Mouse (Mus musculus) cerebellum, adult 18-20 months (tissue): ENCODE measurements around the gene Ammecr1.

Experiments
- DNase-seq, 2 experiments: peaks; one replicate each; pipeline ENCODE4 v3.0.0; 2021

Gene Ammecr1

DNA sequence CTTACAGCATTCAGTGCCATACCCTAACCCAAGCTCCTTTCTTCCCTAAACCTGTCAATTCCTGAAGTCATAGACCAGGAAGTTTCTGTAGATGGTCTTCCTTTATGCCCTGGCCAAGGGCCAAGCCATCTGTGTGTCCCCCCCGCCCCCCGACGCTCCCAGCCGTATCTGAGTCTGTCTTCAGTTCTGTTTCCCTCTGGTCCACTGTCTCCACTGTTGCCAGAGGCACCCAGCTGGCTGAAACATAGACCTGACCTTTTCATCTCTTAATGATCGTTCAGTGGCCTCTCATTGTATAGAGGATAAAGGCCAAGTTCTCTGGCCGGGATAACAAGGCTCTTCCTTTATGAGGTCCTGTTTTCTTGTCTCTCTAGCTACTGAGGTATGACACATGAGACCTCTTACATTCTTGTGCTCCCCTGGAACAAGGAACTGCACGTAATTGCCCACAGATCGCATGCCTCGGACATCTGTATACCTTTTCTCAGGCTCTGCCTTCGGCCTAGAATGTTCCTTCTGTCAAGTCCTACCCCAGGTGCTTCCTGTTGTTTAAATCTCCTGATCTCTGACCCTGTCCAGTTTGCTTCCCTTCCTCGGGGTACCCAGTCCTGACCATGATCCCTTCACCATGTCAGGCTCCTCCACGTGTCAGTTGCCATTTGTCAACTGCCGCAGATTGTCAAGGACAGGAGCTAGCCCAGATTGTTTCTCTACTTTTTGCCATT, 138.2 kb downstream of the Ammecr1 start:
- no peak for DNase-seq

DNA sequence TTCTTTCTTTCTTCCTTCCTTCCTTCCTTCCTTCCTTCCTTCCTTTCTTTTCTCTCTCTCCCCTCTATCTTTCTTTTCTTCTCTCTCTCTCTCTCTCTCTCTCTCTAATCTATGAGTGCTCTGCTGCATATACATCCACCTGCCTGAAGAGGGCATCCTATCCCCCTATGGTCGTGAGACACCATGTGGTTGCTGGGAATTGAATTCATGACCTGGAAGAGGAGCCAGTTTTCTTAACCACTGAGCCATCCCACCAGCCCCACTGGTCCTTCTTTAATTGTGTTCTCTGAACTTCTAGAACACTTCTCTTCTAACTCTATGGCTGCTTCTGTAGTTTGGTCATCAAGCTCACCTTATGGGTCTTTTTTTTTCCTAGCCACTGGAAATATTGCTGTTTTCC, 138.9 kb downstream of the Ammecr1 start:
- no peak for DNase-seq

DNA sequence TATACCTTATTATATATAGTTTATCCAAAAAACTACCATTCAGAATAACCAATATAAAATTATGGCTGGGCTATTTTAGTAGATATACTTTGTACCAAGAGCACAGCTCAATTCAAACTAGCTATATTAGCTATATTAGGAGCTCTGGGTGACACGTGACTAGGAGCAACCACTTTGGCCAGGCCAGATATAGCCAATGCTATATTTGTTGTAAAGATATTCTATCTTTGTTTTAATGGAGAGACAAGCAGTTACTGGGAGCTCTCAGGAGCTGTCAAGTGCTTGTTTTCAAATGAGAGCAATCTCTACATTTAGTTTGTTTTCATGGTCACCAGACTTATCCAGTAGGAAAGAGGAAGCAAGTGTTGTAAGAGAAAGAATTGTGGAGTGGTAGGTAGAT, 141.2 kb downstream of the Ammecr1 start:
- no peak for DNase-seq

DNA sequence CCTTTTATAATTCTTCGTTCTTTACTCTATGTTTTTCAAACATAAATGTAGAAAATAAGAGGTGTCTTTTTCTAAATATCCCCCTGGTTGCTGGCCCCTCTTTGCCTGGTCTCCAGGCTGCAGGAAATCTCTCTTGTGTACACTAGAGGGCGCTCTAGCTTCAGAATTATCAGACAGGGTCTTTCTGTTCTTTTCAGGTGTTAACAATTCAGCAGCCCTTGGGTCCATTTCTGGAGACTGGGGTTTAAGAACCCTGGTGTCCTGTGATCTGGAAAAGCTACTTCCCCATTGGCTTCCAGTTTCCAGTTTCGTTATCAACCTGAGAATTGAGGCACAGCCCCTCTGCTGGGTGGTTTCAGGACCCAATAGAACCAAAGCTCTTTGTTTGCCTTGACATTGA, 144.7 kb downstream of the Ammecr1 start:
- peak in 1 of 2 experiments; percentile 33 for DNase-seq

DNA sequence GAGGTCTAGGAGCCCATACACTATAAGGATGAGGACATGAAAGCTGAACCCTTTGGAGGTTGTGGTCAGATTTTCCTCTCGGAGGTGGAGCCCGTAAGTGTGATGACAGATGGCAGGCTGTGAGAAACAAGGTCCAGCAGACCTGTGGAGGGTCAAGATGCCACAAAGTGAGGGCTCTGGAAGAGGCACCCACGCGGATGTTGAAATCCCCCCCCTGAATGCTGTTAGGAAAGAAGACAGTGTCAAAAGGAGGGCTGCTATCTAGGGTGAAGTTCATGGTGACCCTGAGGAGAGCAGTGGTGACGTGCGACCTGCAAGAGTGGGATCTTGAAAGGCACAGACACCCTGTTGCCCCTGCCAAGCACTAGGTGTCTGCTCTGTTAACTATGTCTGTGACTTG, 145.3 kb downstream of the Ammecr1 start:
- no peak for DNase-seq

DNA sequence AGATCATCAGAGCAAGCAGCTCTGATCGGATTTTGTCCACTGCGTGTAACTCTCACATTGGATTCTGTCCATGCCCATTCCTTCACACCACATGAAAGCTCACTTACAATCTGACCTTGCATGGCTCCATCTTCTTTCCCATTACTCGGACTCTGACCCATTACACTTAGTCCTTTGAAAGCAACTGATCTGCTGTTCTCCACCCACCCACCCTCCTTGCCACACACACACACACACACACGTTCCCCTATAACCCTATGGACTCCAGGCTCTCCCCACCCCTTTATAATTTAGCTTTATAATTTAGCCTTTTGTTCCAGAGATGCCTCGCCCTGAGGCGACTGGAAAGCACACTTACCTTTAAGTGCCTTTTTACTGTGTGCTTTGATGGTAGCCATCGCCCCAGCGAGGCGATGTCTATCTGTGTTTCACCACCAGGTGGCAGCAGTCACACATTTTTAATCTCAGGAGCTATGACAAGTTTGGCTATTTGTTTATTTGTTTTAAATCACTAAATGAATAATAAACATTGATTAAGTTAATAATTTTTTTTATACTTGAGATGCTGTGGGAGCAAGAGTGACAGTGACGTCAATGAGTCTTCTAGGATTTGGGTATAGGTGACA, 148.4 kb downstream of the Ammecr1 start:
- peak; percentile 40 to 63 for DNase-seq

DNA sequence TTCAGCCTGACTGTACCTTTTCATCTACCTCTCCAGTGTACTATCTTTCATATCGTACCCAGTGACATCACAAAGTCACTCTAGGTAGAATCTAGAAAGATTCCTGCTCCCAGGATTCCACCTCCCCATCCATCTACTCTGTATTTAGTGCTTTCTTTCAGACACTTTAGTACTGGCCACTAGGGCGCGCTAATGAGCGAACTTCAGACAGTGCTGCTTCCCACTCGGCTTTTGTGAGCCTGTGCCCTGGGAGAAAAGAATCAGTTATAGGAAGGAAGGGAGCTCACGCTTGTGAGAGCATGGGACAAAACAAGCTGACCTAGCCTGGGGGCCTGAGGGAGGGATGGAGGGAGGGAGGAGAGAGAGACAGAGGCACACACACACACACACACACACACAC, 153.4 kb downstream of the Ammecr1 start:
- peak; percentile 43 to 61 for DNase-seq

DNA sequence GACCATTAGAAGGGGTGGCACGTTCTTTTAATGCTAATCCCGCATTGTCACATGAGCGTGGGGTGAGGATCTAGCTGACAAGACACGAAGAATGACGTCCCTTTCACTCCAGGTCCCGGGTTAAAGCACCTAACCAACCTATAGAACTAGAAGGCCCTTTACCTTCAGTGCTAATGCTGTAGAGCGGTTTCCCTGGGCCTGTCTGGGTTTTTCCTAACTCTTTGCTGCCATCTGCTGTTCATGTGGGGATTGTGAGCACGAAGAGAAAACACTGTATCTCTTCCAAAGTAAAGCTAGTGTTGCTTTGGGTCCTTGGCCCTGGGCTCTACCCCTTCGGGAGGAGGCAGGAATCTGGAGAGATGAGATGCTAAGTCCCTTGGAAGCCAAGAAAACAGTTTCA, 158.1 kb downstream of the Ammecr1 start:
- DNase-seq: peak; percentile 61 to 65

DNA sequence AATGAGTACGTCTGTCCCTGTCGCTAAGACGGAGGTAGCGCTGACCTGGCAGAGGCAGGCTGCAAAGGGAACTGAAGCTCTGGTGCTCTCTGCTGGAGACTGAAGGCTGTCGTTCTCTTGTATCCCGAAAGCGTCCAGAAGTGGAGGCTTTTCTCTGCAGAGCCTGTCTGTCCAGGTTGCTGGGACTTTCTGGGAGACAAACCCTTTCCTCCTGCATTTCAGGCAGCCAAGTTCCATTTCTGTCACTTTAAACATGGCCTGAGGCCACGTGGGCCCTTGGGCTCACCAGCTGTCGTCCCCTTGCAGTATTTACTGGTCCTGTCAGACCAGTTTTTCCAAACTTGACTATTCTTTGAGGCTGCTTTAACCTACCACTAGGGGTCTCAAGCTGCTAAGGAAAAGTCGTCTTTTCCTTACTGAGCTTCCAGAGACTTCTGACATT, 159.9 kb downstream of the Ammecr1 start:
- DNase-seq: peak; percentile 39 to 56

DNA sequence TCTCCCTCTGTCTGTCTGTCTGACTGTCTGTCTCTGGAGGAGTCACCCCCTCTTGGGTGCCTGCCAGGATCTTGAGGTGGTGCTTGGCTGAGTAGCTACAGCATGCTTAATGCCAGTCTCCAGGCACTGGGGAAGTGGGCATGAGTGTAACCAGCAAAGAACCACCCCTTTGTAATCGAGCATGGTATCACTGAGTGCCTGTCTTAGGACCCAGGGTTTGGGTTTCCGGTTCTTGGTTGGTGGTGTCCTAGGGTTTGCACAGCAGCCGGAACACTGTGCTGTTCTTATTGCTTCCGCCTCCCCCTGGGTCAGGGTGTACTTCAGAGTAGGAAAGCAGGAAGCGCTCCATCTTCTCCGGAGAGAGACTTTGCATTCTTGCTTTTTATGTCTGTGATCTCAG, 160.4 kb downstream of the Ammecr1 start:
- DNase-seq: peak in 1 of 2 experiments; percentile 35

DNA sequence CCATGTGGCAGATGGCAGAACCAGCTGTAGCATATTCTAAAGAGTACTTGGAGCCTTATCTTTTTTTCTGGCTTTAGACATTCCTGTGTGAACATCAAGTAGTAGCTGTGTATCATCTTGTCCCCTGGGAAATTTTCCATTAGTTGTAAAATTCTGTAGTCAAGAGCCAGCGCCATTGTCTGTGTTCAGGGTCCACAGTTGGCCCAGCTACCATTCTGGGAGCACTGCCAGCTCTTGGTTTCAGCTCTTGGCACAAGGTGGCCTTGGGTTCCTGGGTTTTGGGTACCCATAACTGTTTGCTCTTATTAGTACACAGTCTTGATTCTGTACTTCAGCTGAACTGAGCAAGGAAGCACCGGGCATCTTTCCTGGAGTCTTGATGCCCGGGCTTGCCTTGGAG, 161.9 kb downstream of the Ammecr1 start:
- DNase-seq: peak; percentile 52 to 64
